Mouse (Mus musculus) myocyte (in vitro differentiated cells): ENCODE data around the gene Astn1. TPM values are rescaled to one million over a fixed set of nuclear protein-coding genes. Genes with fewer than 3 reads are reported as not detected.

ENCODE experiments used
- H3K27me3 ChIP-seq: one replicate; pipeline ENCODE4 v1.6.1; 2011; ENCODE audit not compliant: control insufficient read depth, insufficient read depth, insufficient read length
- H3K36me3 ChIP-seq: one replicate; pipeline ENCODE4 v1.6.1; 2011; ENCODE audit not compliant: control insufficient read depth, insufficient read depth
- H3K4me2 ChIP-seq: one replicate; pipeline ENCODE4 v1.6.1; 2011; ENCODE audit warnings: low read depth, control low read depth
- H3K4me3 ChIP-seq: one replicate; pipeline ENCODE4 v1.5.1; 2011; ENCODE audit warnings: mild to moderate bottlenecking, control low read depth, moderate library complexity
- H3K79me2 ChIP-seq: one replicate; pipeline ENCODE4 v1.6.1; 2011; ENCODE audit not compliant: control insufficient read depth, insufficient read depth
- H3ac ChIP-seq: one replicate; pipeline ENCODE4 v1.6.1; 2011; ENCODE audit not compliant: control insufficient read depth, insufficient read length
- CEBPB ChIP-seq: IDR thresholded peaks from 2 replicates; pipeline ENCODE4 v1.6.1; 2011; ENCODE audit warnings: mild to moderate bottlenecking, moderate library complexity; ENCODE audit not compliant: poor library complexity, insufficient read depth, severe bottlenecking
- E2F4 ChIP-seq: IDR thresholded peaks from one replicate; pipeline ENCODE4 v1.6.1; 2011; ENCODE audit warnings: mild to moderate bottlenecking, control low read depth, moderate library complexity; ENCODE audit not compliant: insufficient read depth
- MAX ChIP-seq: IDR thresholded peaks from one replicate; pipeline ENCODE4 v1.6.1; 2011; ENCODE audit warnings: low read depth, mild to moderate bottlenecking, control low read depth
- MYOD1 ChIP-seq, 3 experiments: IDR thresholded peaks; one replicate each; pipeline ENCODE4 v1.6.1; 2011; ENCODE audit warnings: control low read depth in 2 of 3, low read depth in 2 of 3, mild to moderate bottlenecking in 2 of 3, moderate library complexity in 1 of 3; ENCODE audit not compliant: insufficient read length in 2 of 3, control insufficient read depth in 1 of 3
- MYOG ChIP-seq, 3 experiments: IDR thresholded peaks; one replicate each; pipeline ENCODE4 v1.6.1; 2011; ENCODE audit warnings: control low read depth in 2 of 3, low read depth in 2 of 3, mild to moderate bottlenecking in 2 of 3; ENCODE audit not compliant: insufficient read length in 2 of 3, control insufficient read depth in 1 of 3, insufficient read depth in 1 of 3
- POLR2A ChIP-seq: IDR thresholded peaks from one replicate; pipeline ENCODE4 v1.6.1; 2011; ENCODE audit warnings: low read depth, mild to moderate bottlenecking, control low read depth, moderate library complexity; ENCODE audit not compliant: insufficient read length
- POLR2AphosphoS2 ChIP-seq: IDR thresholded peaks from one replicate; pipeline ENCODE4 v1.6.1; 2011; ENCODE audit warnings: low read depth, control low read depth; ENCODE audit not compliant: insufficient read length
- REST ChIP-seq: IDR thresholded peaks from one replicate; pipeline ENCODE4 v1.6.1; 2011; ENCODE audit warnings: mild to moderate bottlenecking, control low read depth, moderate library complexity; ENCODE audit not compliant: insufficient read depth, insufficient read length
- SRF ChIP-seq: IDR thresholded peaks from one replicate; pipeline ENCODE4 v1.6.1; 2011; ENCODE audit warnings: low read depth; ENCODE audit not compliant: control insufficient read depth, insufficient read length
- TCF12 ChIP-seq: IDR thresholded peaks from one replicate; pipeline ENCODE4 v1.6.1; 2011; ENCODE audit warnings: mild to moderate bottlenecking, control low read depth; ENCODE audit not compliant: poor library complexity, insufficient read depth, severe bottlenecking
- TCF3 ChIP-seq: IDR thresholded peaks from one replicate; pipeline ENCODE4 v1.6.1; 2011; ENCODE audit warnings: low read depth, control low read depth; ENCODE audit not compliant: insufficient read length
- USF1 ChIP-seq: IDR thresholded peaks from one replicate; pipeline ENCODE4 v1.6.1; 2011; ENCODE audit warnings: low read depth, mild to moderate bottlenecking, control low read depth, moderate library complexity
- polyA plus RNA-seq: library from polyadenylated mRNA; unstranded; fragments of >200 nt; fragmentation: generic; extraction: Trizol; gene quantifications from one replicate; pipeline ENCODE4 v1.2.1, GENCODE M21; 2012; ENCODE audit warnings: missing spikeins

The Astn1 gene
- polyA plus RNA-seq, 1 experiment = not detected

- no peak overlapping the region for H3K4me3 ChIP-seq
Measured at GRCm38 (mm10) chr1:158510478-158511207, 148.6 kb downstream of the Astn1 start.

DNA sequence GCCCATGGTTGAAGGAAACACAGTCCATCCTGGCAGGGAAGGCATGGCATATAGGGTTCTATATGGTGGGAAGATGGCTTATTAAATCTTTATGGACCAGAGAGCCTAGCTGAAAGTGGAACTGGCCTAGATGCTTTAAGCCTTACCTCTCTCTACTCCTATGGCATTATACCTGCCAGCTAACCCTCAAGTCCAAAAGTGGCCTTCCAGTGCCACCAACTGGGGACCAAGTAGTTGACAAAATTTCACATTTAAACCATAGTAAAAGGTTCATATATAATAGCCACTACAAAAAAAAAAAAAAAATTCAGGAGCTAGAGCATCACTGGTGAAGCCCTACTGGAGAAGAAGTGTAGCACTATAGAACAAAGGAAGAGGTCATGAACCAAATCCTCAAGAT, 150.0 kb downstream of the Astn1 start:
- H3ac ChIP-seq = no peak overlapping the region
- no peaks in the 10 kb centered on the region for H3K36me3 ChIP-seq
- H3K79me2 ChIP-seq = no peaks in the 10 kb centered on the region
- H3K27me3 ChIP-seq = no peaks in the 10 kb centered on the region
- TF ChIP-seq TCF12 = no peak
- TF ChIP-seq USF1 = no peak
- TF ChIP-seq MYOG (IDR thresholded peaks at IDR 0.05; ENCODE audit: control insufficient read depth in 1 of 3, insufficient read depth in 1 of 3, insufficient read length in 2 of 3, low read depth in 2 of 3) = no peak
- TF ChIP-seq MYOD1 (IDR thresholded peaks at IDR 0.05; ENCODE audit: control insufficient read depth in 1 of 3, insufficient read length in 2 of 3, low read depth in 2 of 3) = no peak
- TF ChIP-seq E2F4 = no peak
- TF ChIP-seq MAX = no peak
- no peak for TF ChIP-seq CEBPB
- TF ChIP-seq TCF3 = no peak
- no peak overlapping the region for H3K4me2 ChIP-seq
- no peak overlapping the region for H3K4me3 ChIP-seq

More at GRCm38 (mm10) chr1:158510478-158511207, 148.6 kb downstream of the Astn1 start:
- no peaks in the 10 kb centered on the region for H3K36me3 ChIP-seq
- H3K79me2 ChIP-seq = no peaks in the 10 kb centered on the region
- H3K27me3 ChIP-seq = peaks cover under 1% of the 10 kb centered on the region
- no peak overlapping the region for H3K4me2 ChIP-seq
- TF ChIP-seq CEBPB (no peak), MYOG (IDR thresholded peaks at IDR 0.05; ENCODE audit: control insufficient read depth in 1 of 3, insufficient read depth in 1 of 3, insufficient read length in 2 of 3, low read depth in 2 of 3) (no peak), TCF12 (no peak), SRF (no peak), MAX (no peak), MYOD1 (IDR thresholded peaks at IDR 0.05; ENCODE audit: control insufficient read depth in 1 of 3, insufficient read length in 2 of 3, low read depth in 2 of 3) (no peak), REST (no peak), E2F4 (no peak), POLR2A (no peak), TCF3 (no peak), USF1 (no peak), POLR2AphosphoS2 (no peak)
- H3ac ChIP-seq = no peak overlapping the region

- no peak for TF ChIP-seq REST
- TF ChIP-seq CEBPB = no peak
- TF ChIP-seq USF1 = no peak
- TF ChIP-seq E2F4 = no peak
- no peak for TF ChIP-seq MYOD1 (IDR thresholded peaks at IDR 0.05; ENCODE audit: control insufficient read depth in 1 of 3, insufficient read length in 2 of 3, low read depth in 2 of 3)
- TF ChIP-seq POLR2A = no peak
- no peak for TF ChIP-seq MAX
- Histone ChIP-seq H3K4me3 (no peak overlapping the region), H3K79me2 (no peaks in the 10 kb centered on the region), H3K4me2 (no peak overlapping the region), H3ac (no peak overlapping the region), H3K36me3 (no peaks in the 10 kb centered on the region), H3K27me3 (no peaks in the 10 kb centered on the region)
Measured at GRCm38 (mm10) chr1:158512636-158513035, 150.6 kb downstream of the Astn1 start.

DNA sequence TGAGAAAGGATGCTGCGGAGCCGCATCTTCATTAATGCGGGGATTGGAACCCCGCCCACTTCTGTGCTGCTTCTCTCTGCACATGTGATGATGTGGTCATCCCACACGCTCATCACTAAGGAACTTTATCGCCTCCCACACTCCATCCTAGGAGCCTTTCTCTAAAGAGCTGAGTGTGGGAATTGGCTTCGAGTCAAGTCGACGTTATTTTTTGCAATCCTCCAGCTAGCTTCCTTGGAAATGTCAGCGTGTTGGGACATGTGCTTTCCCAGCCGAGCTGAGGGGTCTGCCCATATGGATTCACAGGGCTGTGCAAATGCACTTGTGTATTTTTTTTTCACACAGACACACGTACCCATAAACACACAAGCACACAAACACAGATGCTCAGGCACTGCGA, 151.5 kb downstream of the Astn1 start:
- TF ChIP-seq E2F4 (no peak), POLR2AphosphoS2 (no peak), TCF12 (no peak), POLR2A (no peak), REST (no peak), MYOD1 (IDR thresholded peaks at IDR 0.05; ENCODE audit: control insufficient read depth in 1 of 3, insufficient read length in 2 of 3, low read depth in 2 of 3) (no peak), TCF3 (no peak), USF1 (no peak), MAX (no peak)
- Histone ChIP-seq H3K79me2 (no peaks in the 10 kb centered on the region), H3K4me2 (no peak overlapping the region)

DNA sequence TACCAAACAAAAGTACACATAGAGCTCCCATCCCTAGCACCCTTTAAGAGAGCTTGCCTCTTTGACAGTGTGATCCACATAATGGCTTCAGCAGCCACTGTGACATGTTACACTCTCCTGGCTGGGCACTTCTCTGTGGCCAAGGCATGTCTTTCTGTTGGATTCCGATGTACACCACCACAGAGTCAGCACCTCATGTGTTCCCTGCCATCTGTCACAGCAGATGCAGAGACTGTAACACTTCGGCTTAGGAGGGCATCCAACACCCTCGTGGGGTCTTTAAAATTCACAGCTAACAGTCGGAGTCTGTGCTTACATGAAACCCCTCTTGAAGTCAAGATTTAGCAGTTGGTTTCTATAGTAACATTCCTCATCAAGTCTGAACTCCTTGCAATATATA, 154.5 kb downstream of the Astn1 start:
- TF ChIP-seq MYOG (IDR thresholded peaks at IDR 0.05; ENCODE audit: control insufficient read depth in 1 of 3, insufficient read depth in 1 of 3, insufficient read length in 2 of 3, low read depth in 2 of 3) = no peak
- TF ChIP-seq USF1 = no peak
- no peak for TF ChIP-seq POLR2AphosphoS2
- no peaks in the 10 kb centered on the region for H3K36me3 ChIP-seq
- H3ac ChIP-seq = no peak overlapping the region
- H3K79me2 ChIP-seq = no peaks in the 10 kb centered on the region
- H3K4me3 ChIP-seq = no peak overlapping the region
- no peak overlapping the region for H3K4me2 ChIP-seq
- no peaks in the 10 kb centered on the region for H3K27me3 ChIP-seq

More for the DNA sequence above, 151.5 kb downstream of the Astn1 start:
- Histone ChIP-seq H3K36me3 (no peaks in the 10 kb centered on the region), H3K4me3 (no peak overlapping the region), H3ac (no peak overlapping the region), H3K27me3 (no peaks in the 10 kb centered on the region)
